Mouse (Mus musculus): ENCODE measurements around the gene Bank1. TPM values are rescaled to one million over a fixed set of nuclear protein-coding genes. Genes with fewer than 3 reads are reported as not detected.

The Bank1 gene
- total RNA-seq, 2 experiments from 2014 or later, result 0.62 to 0.88 TPM

DNA sequence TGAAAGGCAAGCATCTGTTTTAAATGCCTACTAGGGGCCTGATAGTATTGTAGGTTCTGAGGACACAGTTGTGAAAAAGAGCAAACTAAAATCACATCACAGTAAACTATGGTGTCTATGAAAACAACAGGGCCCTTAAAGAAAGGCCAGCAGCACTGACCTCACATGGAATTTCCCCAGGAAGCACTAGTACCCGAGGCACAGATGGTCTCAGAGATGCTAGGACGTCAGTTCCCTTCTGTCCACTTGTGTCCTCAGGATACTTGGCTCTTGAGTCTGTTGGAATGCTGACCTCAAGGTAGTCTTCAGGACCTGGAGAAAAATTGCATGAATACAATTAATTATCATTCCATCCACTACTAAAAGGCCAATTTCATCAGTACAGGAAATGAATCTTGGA lies 71.2 kb downstream of the Bank1 start:
- DNase-seq (ENCODE audit: low spot score in 2 of 2), result no peak

- DNase-seq (ENCODE audit: low spot score in 2 of 2), result no peak
Measured at GRCm38 (mm10) chr3:136252820-136253219, 73.0 kb downstream of the Bank1 start.

- DNase-seq (ENCODE audit: low spot score in 2 of 2), result no peak
Measured at GRCm38 (mm10) chr3:136251578-136251977, 74.3 kb downstream of the Bank1 start.

GRCm38 (mm10) chr3:136247331-136247730 lies 78.5 kb downstream of the Bank1 start:
- no peak for DNase-seq (ENCODE audit: low spot score in 2 of 2)

- no peak for DNase-seq (ENCODE audit: low spot score in 2 of 2)
Measured at GRCm38 (mm10) chr3:136244931-136245330, 80.9 kb downstream of the Bank1 start.

GRCm38 (mm10) chr3:136238790-136239189 lies 87.1 kb downstream of the Bank1 start:
- DNase-seq (ENCODE audit: low spot score in 2 of 2), result no peak

DNA sequence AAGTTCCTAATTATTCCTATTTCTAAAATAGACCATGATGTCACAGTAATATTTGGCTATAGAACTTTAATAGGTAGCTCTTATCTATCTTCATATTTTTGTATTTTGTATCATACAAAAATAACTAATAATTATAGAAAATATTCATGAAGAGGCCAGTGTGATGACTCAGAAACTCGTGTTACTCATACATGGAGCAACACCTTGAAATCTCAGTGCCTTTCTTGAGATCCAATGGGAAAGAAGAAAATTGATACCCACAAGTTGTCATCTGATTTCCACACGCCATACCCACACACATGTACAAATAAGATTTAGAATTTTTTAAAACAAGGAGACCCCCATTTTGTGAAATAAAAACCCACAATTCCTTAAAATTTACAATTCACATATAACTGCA lies 92.4 kb downstream of the Bank1 start:
- DNase-seq (ENCODE audit: low spot score in 2 of 2), result no peak

DNA sequence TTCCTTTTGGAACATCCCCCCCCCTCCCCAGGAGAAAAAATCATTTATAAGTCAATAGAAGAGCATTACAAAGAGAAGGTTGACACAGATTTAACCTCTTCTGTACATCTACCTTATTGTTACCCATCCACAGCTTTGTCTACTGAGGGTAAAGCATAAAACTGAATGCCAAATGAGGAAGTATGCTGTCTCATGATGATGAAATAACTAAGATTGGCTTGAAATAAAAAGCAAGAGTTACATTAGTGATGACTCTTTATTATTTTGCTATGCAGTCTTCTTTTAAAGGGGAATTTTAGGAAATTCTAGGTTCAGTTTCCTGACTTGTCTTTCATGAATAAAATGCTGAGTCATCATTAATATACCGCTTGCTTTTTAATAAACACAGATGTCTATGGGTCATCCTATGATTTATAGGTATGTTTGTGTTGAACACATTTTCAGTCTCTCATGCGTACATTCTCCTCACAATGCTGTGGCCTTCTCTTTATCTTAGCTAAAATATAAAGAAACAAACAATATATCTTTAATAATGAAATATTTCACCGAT lies 95.2 kb downstream of the Bank1 start:
- no peak for DNase-seq (ENCODE audit: low spot score in 2 of 2)

DNA sequence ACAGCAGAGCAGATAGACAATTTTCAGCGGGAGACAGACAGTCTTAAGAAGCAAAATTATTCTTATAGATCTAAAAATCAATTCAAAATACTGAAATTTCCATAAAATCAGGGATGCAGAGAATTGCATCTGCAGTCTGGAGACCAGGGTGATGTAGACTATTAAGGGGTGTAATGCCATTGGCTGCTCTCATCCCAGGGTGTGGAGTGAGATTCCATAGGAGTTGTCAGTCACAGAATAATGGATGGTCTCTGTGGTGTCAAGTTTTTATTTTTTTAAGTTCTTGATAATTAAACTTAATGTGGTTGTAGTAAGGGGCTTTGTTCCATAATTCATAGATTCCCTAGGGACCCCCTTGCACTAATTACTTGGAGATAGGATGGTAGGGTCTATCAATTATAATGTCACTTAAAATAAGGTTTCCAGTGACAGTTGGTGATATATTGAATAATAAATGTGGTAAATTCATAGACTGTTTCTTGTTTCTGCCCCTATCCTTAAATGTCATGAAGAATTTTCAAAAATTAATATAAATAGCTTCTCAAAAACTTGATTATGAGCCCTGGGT lies 136.1 kb downstream of the Bank1 start:
- no peak for DNase-seq (ENCODE audit: low spot score in 2 of 2)

DNA sequence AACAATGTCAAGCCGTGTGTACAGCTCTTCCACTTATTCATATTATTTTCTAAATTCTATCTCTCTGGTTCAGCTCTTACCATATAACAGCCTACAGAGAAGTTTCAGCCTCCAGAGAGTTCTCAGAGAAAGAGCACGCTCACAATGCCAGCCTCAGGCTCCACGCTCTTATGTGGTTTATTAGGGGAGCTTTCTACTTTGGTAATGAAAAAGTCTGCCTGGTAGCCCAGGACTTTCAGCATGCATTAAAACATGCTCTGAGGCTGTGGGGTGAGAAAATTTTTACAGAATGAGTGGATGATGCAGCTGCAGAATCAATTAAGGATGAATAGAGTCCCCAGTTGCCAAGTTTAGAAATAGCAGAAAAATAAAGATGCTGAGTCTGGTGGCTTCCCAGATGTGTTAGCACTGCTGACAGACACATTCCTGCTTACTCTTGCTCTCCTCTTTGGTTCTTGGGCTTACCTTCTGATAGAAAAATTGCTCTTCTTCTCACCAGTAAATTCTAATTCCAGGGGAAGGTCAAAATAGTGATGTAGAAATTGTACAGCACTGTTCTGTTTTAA lies 139.2 kb downstream of the Bank1 start:
- DNase-seq (ENCODE audit: low spot score in 2 of 2), result no peak

GRCm38 (mm10) chr3:136171631-136172030 lies 154.2 kb downstream of the Bank1 start:
- DNase-seq (ENCODE audit: low spot score in 2 of 2), result no peak

DNA sequence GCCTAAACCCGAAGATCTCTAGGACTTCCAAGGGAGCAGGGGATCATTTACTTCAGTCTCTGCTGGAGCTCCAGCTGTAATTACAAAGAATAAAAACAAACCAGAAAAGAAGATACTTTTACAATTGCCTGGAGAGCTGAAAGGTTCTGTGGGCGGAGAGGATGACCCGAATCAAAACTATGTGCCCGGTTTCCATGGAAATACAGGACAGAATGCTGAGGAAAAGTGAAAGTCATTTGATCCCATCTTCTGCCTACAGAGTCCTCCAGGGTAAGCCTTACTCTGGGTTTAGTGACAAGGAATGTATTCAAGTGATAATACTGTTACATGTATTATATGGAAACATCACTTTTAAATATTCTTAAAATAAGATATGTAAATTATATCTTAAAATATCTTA lies 157.8 kb downstream of the Bank1 start:
- no peak for DNase-seq (ENCODE audit: low spot score in 2 of 2)

GRCm38 (mm10) chr3:136166671-136167070 lies 159.2 kb downstream of the Bank1 start:
- DNase-seq (ENCODE audit: low spot score in 2 of 2), result no peak

- no peak for DNase-seq (ENCODE audit: low spot score in 2 of 2)
Measured at GRCm38 (mm10) chr3:136166033-136166361, 159.9 kb downstream of the Bank1 start.

- peak in 1 of 2 experiments; percentile 16 for DNase-seq (ENCODE audit: low spot score in 2 of 2)
Measured at GRCm38 (mm10) chr3:136165167-136166032, 160.5 kb downstream of the Bank1 start.

DNA sequence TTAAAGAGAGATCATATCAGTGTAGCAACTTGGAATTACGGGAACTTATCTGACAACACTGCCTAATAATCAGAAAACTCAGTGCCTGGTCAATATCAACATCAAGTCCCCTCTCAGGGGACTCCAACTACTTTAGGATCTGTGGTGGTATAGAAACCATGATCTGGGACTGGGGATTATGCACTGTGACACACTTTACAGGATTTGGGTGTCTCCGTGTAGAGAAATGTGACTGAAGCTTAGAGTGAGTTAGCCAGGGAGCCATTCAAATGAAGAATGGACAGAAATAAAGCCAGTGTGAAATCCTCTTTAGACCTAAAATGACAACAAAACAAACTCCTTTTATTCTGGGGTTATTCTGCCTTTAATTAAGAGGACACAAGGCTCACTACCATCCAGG lies 167.8 kb downstream of the Bank1 start:
- no peak for DNase-seq (ENCODE audit: low spot score in 2 of 2)

GRCm38 (mm10) chr3:136155555-136155954 lies 170.3 kb downstream of the Bank1 start:
- DNase-seq (ENCODE audit: low spot score in 2 of 2), result no peak

DNA sequence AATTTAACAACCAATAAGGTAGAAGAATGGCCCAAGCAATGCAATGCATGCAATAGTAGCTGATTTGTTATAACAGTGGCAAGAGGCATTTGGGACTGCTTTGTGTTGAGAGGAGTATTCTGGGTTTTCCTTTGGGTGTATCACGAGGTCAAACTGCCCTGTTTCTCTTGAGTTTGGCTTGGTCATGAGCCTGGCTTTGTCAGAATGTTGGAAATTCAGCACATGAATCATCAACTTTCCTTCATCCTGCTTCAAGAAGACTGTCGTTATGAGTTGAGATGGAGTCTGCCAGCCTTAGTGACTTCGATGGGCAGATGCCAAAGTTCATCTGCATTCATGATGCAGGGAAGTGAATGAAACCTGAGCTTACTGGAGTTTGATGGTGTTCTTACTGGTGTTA lies 175.0 kb downstream of the Bank1 start:
- no peak for DNase-seq (ENCODE audit: low spot score in 2 of 2)

- DNase-seq (ENCODE audit: low spot score in 2 of 2), result no peak
Measured at GRCm38 (mm10) chr3:136147166-136147565, 178.7 kb downstream of the Bank1 start.

- DNase-seq (ENCODE audit: low spot score in 2 of 2), result no peak
Measured at GRCm38 (mm10) chr3:136132013-136132412, 193.9 kb downstream of the Bank1 start.

DNA sequence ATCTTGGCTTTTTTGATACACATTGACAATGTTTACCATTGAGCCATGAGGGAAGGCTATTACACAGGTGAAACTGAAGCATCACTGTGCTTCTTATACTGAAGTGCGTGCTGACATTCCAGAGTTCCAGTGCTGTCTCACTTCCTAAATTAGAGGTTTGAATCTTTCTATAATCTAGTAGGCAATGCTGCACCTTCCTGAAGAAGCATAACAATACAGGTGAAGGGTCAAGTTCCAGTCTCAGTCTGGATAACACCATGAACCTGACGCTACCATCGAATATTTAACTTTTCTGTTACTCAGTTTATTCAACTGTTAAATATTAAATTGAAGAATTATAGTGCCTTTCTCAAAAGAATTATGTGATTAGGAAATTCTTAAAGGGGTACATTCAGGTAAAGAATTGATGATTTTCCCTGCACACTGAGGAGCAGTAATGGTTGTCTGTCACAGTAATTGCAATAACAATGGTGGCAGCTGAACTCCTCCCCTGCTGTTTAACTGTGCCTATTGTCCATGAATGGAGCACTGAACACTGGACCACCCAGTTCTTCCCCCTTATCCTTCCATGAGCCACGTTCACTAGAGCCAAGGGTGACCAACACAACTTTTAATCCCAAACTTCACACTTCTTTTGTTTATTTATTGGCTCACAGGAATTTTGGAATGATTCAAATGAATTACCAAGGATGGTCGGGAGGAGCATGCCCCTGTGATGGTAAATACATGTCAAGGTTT lies 210.2 kb downstream of the Bank1 start:
- no peak for DNase-seq (ENCODE audit: low spot score in 2 of 2)

Measured in gastrocnemius, postnatal 4 days (tissue).